Mouse (Mus musculus): ENCODE data around the gene Prph. TPM values are rescaled to one million over a fixed set of nuclear protein-coding genes. Genes with fewer than 3 reads are reported as not detected.
A peak's percentile ranks its signal among the peaks of the same experiment; 100 is the strongest.
"Not testable (repeated sequence)": the region's sequence is repeated elsewhere in the genome, so short reads cannot be mapped to it uniquely, and the experiment has no call there.

Gene Prph
- polyA plus RNA-seq, 1 experiment: 11.5 TPM

DNA sequence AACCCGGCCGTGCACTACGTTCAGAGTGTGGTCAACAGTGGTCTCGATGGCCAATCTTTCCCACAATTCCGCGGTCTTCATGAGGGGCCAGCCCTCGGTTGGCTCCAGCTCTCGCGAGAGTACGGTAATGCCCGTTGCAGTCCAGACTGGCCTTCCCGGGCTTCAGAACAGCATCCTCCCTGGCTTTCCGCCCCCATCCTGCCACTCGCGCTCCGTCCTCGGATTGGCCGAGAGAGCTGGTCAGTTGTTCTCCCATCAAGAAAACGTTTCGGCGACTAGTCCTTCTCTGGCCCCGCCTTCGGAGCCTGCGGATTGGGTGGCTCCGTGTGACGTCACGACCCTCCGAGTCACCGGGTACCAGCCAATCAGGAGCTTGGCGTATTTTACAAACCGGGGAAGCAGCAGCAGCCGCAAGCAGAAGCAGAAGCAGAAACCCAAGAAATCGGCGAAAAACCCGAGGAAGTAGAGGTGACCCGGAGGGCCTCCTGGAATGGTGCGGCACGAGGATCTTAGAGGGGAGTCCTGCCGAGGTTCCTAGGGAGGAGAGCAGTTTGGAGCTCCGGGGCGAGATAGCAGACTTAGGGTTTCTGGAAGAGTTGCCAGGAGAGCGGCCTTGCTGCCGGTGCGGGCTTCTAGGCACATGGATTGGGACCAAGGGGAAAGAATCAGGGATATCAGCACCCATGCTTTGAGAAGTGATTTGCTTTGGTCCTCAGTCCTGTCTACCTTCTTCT, 19.8 kb downstream of the Prph start:
- Histone ChIP-seq H3K36me3 (ENCODE audit: control insufficient read depth, insufficient read depth, low read length, poor library complexity, severe bottlenecking) (peaks cover 18% of the 10 kb centered on the region), H3K4me3 (ENCODE audit: low read depth, low read length) (peak overlapping the region; percentile 92), H3K4me1 (ENCODE audit: control insufficient read depth, insufficient read depth, low read length) (no peaks in the 10 kb centered on the region), H3K9me3 (replicated peaks; ENCODE audit: control insufficient read depth, insufficient read depth, low read length, poor library complexity, severe bottlenecking) (no peaks in the 10 kb centered on the region), H3K27ac (ENCODE audit: insufficient read depth, low read length) (peak overlapping the region; percentile 88), H3K27me3 (ENCODE audit: control insufficient read depth, insufficient read depth, low read length, poor library complexity, severe bottlenecking) (no peaks in the 10 kb centered on the region), H3K9ac (ENCODE audit: low read depth, poor library complexity, severe bottlenecking) (peak overlapping the region; percentile 83)
- TF ChIP-seq POLR2A (IDR thresholded peaks at IDR 0.05; ENCODE audit: insufficient read depth, low read length): peak; percentile 3
- no peak for TF ChIP-seq EP300 (IDR thresholded peaks at IDR 0.05; ENCODE audit: insufficient read depth, low read depth, low read length)
- no peak for TF ChIP-seq CTCF (IDR thresholded peaks at IDR 0.05; ENCODE audit: low read depth, low read length)

DNA sequence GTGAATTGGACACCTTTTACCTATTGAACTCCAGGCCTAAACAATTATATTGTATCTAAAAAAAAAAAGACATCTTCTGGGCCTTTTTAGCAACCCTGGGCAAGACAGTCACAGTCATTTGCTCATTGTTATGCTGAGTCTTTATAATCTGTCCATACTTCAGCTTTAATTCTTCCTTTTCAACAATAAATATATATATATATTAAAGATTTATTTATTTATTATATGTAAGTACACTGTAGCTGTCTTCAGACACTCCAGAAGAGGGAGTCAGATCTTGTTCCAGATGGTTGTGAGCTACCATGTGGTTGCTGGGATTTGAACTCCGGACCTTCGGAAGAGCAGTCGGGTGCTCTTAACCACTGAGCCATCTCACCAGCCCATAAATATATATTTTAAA, 21.0 kb downstream of the Prph start:
- peaks cover 18% of the 10 kb centered on the region for H3K36me3 ChIP-seq (ENCODE audit: control insufficient read depth, insufficient read depth, low read length, poor library complexity, severe bottlenecking)
- not testable (repeated sequence) for H3K4me3 ChIP-seq (ENCODE audit: low read depth, low read length); H3K27ac ChIP-seq (ENCODE audit: insufficient read depth, low read length); H3K9me3 ChIP-seq (replicated peaks; ENCODE audit: control insufficient read depth, insufficient read depth, low read length, poor library complexity, severe bottlenecking); H3K27me3 ChIP-seq (ENCODE audit: control insufficient read depth, insufficient read depth, low read length, poor library complexity, severe bottlenecking); H3K4me1 ChIP-seq (ENCODE audit: control insufficient read depth, insufficient read depth, low read length); H3K9ac ChIP-seq (ENCODE audit: low read depth, poor library complexity, severe bottlenecking)

DNA sequence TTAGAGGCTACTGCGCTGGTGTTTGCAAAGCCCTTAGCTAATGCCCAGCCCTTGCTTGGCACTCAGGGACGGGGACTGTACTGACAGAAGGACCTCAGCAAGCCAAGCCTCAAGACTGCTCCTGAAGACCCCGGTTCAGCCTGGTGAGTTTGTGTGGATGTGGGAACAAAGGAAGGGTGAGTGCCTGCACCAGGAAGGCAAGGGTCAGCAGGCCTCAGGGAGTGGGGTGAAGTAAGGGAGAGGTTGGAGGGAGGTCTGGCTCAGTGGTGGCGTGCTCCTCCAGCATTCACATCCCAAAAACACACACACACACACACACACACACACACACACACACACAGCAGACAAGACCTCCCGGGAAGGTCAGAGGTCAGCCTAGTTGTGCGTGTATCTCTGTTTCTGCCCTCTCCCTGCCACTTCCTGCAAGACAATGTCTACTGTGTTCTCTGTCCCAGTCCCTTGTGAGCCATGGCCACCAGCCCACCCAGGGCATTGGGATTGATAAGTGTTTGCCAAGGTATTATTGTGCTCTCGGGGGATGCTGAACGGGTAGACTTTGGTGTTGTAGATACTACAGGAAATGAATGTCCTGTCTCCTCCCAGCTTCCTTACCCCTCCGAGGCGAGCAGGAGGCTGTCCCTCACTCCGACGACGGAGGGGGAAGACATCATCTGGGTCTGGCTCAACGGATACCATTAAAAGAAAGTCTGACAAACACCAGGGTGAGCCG, 23.4 kb downstream of the Prph start:
- Histone ChIP-seq H3K9me3 (replicated peaks; ENCODE audit: control insufficient read depth, insufficient read depth, low read length, poor library complexity, severe bottlenecking) (no peaks in the 10 kb centered on the region), H3K4me1 (ENCODE audit: control insufficient read depth, insufficient read depth, low read length) (no peaks in the 10 kb centered on the region), H3K4me3 (ENCODE audit: low read depth, low read length) (no peak overlapping the region), H3K9ac (ENCODE audit: low read depth, poor library complexity, severe bottlenecking) (no peak overlapping the region), H3K36me3 (ENCODE audit: control insufficient read depth, insufficient read depth, low read length, poor library complexity, severe bottlenecking) (peaks cover 33% of the 10 kb centered on the region), H3K27ac (ENCODE audit: insufficient read depth, low read length) (no peak overlapping the region), H3K27me3 (ENCODE audit: control insufficient read depth, insufficient read depth, low read length, poor library complexity, severe bottlenecking) (no peaks in the 10 kb centered on the region)
- TF ChIP-seq POLR2A (IDR thresholded peaks at IDR 0.05; ENCODE audit: insufficient read depth, low read length): no peak
- no peak for TF ChIP-seq CTCF (IDR thresholded peaks at IDR 0.05; ENCODE audit: low read depth, low read length)
- no peak for TF ChIP-seq EP300 (IDR thresholded peaks at IDR 0.05; ENCODE audit: insufficient read depth, low read depth, low read length)

DNA sequence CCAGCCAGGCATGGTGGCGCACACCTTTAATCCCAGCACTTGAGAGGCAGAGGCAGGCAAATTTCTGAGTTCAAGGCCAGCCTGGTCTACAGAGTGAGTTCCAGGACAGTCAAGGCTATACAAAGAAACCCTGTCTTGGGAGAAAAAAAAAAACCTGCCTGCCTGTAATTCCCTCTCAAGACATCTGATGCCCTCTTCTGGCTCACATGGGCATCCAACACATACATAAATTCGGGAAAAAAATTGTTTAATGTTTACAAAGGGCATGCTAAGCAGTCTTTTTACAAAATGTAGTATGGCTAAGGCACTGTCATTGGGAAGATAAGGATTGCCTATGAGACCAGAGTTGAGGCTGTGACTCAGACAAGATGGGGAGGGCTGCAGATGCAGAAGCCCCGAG, 24.8 kb downstream of the Prph start:
- Histone ChIP-seq H3K36me3 (ENCODE audit: control insufficient read depth, insufficient read depth, low read length, poor library complexity, severe bottlenecking) (peaks cover 33% of the 10 kb centered on the region), H3K27ac (ENCODE audit: insufficient read depth, low read length) (no peak overlapping the region), H3K27me3 (ENCODE audit: control insufficient read depth, insufficient read depth, low read length, poor library complexity, severe bottlenecking) (no peaks in the 10 kb centered on the region), H3K4me1 (ENCODE audit: control insufficient read depth, insufficient read depth, low read length) (peaks cover 2% of the 10 kb centered on the region), H3K4me3 (ENCODE audit: low read depth, low read length) (no peak overlapping the region), H3K9me3 (replicated peaks; ENCODE audit: control insufficient read depth, insufficient read depth, low read length, poor library complexity, severe bottlenecking) (no peaks in the 10 kb centered on the region), H3K9ac (ENCODE audit: low read depth, poor library complexity, severe bottlenecking) (no peak overlapping the region)
- no peak for TF ChIP-seq POLR2A (IDR thresholded peaks at IDR 0.05; ENCODE audit: insufficient read depth, low read length)
- TF ChIP-seq CTCF (IDR thresholded peaks at IDR 0.05; ENCODE audit: low read depth, low read length): no peak
- TF ChIP-seq EP300 (IDR thresholded peaks at IDR 0.05; ENCODE audit: insufficient read depth, low read depth, low read length): no peak

DNA sequence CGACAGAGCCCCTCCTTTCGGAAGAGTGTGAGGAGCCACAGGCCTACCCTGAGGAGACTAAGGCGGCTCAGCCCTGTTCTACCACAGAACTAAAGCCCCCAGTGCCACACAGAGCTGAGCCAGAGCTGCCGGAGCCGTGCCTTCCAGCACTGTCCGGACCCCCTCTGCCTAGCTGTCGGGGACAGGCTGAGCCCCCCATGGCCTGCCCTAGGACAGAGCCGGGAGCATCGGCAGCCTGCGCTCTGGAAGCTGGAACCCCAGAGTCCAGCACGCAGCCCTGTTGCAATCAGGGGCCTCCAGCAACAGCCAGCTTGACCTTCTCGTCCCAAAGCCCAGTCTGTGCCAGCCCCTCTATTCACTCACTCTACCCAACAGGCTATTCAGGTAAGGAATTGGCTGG, 27.3 kb downstream of the Prph start:
- Histone ChIP-seq H3K4me1 (ENCODE audit: control insufficient read depth, insufficient read depth, low read length) (peaks cover 2% of the 10 kb centered on the region), H3K36me3 (ENCODE audit: control insufficient read depth, insufficient read depth, low read length, poor library complexity, severe bottlenecking) (peaks cover 24% of the 10 kb centered on the region), H3K9me3 (replicated peaks; ENCODE audit: control insufficient read depth, insufficient read depth, low read length, poor library complexity, severe bottlenecking) (no peaks in the 10 kb centered on the region), H3K9ac (ENCODE audit: low read depth, poor library complexity, severe bottlenecking) (no peak overlapping the region), H3K4me3 (ENCODE audit: low read depth, low read length) (no peak overlapping the region), H3K27me3 (ENCODE audit: control insufficient read depth, insufficient read depth, low read length, poor library complexity, severe bottlenecking) (no peaks in the 10 kb centered on the region), H3K27ac (ENCODE audit: insufficient read depth, low read length) (no peak overlapping the region)
- TF ChIP-seq POLR2A (IDR thresholded peaks at IDR 0.05; ENCODE audit: insufficient read depth, low read length): no peak
- TF ChIP-seq EP300 (IDR thresholded peaks at IDR 0.05; ENCODE audit: insufficient read depth, low read depth, low read length): no peak

DNA sequence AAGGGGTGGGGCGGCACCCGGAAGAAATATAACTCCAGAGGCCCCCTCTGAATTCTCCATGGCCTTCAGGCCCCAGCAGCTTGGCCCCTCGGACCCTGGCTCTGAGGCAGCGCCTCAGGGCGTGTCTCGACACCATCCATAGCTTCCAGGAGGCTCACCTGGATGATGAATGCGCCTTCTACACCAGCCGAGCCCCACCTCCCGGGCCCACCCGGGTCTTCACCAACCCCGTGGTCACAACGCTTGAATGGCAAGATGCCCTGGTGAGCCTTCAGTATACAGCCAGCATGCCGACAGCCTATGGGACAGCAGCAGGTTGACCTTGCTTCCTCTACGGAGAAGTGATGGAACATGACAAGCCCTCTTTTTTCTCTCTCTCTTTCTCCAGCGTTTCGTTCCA, 27.9 kb downstream of the Prph start:
- peaks cover 19% of the 10 kb centered on the region for H3K36me3 ChIP-seq (ENCODE audit: control insufficient read depth, insufficient read depth, low read length, poor library complexity, severe bottlenecking)

More for the DNA sequence above, 27.9 kb downstream of the Prph start:
- Histone ChIP-seq H3K4me1 (ENCODE audit: control insufficient read depth, insufficient read depth, low read length) (peaks cover 2% of the 10 kb centered on the region), H3K9ac (ENCODE audit: low read depth, poor library complexity, severe bottlenecking) (no peak overlapping the region), H3K9me3 (replicated peaks; ENCODE audit: control insufficient read depth, insufficient read depth, low read length, poor library complexity, severe bottlenecking) (no peaks in the 10 kb centered on the region), H3K27ac (ENCODE audit: insufficient read depth, low read length) (no peak overlapping the region), H3K27me3 (ENCODE audit: control insufficient read depth, insufficient read depth, low read length, poor library complexity, severe bottlenecking) (no peaks in the 10 kb centered on the region), H3K4me3 (ENCODE audit: low read depth, low read length) (no peak overlapping the region)
- TF ChIP-seq EP300 (IDR thresholded peaks at IDR 0.05; ENCODE audit: insufficient read depth, low read depth, low read length) (no peak), CTCF (IDR thresholded peaks at IDR 0.05; ENCODE audit: low read depth, low read length) (no peak), POLR2A (IDR thresholded peaks at IDR 0.05; ENCODE audit: insufficient read depth, low read length) (no peak)
